Mouse (Mus musculus): ENCODE data around the gene Chrm3. TPM values are rescaled to one million over a fixed set of nuclear protein-coding genes. Genes with fewer than 3 reads are reported as not detected.

The Chrm3 gene
- total and polyA plus RNA-seq, 3 experiments, result 0.47 to 1.2 (median 0.89) TPM

GRCm38 (mm10) chr13:10354885-10355575, 5.6 kb downstream of the Chrm3 start:
- no peak overlapping the region for H3K4me3 ChIP-seq
- TF ChIP-seq POLR2A (IDR thresholded peaks at IDR 0.05; ENCODE audit: insufficient read depth, low read depth, low read length) (no peak), CTCF (IDR thresholded peaks at IDR 0.05) (no peak), EP300 (IDR thresholded peaks at IDR 0.05; ENCODE audit: insufficient read depth, low read depth, low read length) (no peak)
- no peaks in the 10 kb centered on the region for H3K36me3 ChIP-seq (ENCODE audit: control insufficient read depth, insufficient read depth, low read length)
- peak in 1 of 2 experiments; percentile 7 for DNase-seq
- peaks cover 2% of the 10 kb centered on the region for H3K4me1 ChIP-seq (ENCODE audit: control insufficient read depth, insufficient read depth, low read length)
- H3K79me2 ChIP-seq (replicated peaks; ENCODE audit: control insufficient read depth, insufficient read depth, low read length), result no peaks in the 10 kb centered on the region
- H3K27me3 ChIP-seq (ENCODE audit: control insufficient read depth, insufficient read depth, low read length), result peaks cover under 1% of the 10 kb centered on the region
- intact Hi-C loops (cut with DNase I), result no loop called here
- 37% methylated on average over 2 of the region's 2 CpGs for WGBS
- H3K27ac ChIP-seq, result no peak overlapping the region
- no peak overlapping the region for H3K9ac ChIP-seq (ENCODE audit: low read depth, low read length)

DNA sequence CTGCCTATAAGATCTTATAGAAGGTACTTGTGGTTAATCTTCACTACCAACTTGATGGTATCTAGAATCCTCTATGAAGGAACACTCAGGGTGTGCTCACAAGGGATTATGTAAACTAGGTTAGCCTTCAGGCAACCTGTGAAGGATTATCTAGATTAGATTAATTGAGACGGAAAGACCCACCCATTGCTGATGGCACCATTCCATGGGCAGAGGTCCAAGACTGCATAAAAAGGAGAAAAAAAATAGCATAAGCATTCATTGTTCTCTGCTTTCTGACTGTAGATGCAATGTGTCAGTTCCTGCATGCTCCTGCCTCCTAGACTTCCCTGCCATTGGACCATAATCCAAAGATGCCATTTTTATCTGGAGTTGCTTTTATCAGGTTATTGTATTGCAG, 8.5 kb downstream of the Chrm3 start:
- intact Hi-C loops (cut with DNase I), result no loop called here
- TF ChIP-seq POLR2A (IDR thresholded peaks at IDR 0.05; ENCODE audit: insufficient read depth, low read depth, low read length), result no peak
- TF ChIP-seq CTCF (IDR thresholded peaks at IDR 0.05), result no peak
- TF ChIP-seq EP300 (IDR thresholded peaks at IDR 0.05; ENCODE audit: insufficient read depth, low read depth, low read length), result no peak

GRCm38 (mm10) chr13:10344362-10344761, 16.3 kb downstream of the Chrm3 start:
- Histone ChIP-seq H3K36me3 (ENCODE audit: control insufficient read depth, insufficient read depth, low read length) (no peaks in the 10 kb centered on the region), H3K79me2 (replicated peaks; ENCODE audit: control insufficient read depth, insufficient read depth, low read length) (no peaks in the 10 kb centered on the region), H3K27me3 (ENCODE audit: control insufficient read depth, insufficient read depth, low read length) (0 out of 2 replicates have a peak, but pooled peaks cover 1% of the 10 kb centered on the region), H3K4me1 (ENCODE audit: control insufficient read depth, insufficient read depth, low read length) (no peaks in the 10 kb centered on the region), H3K27ac (no peak overlapping the region), H3K9ac (ENCODE audit: low read depth, low read length) (no peak overlapping the region), H3K4me3 (no peak overlapping the region)
- intact Hi-C loops (cut with DNase I), result loop anchor here (2.0 to 10.0 kb wide), 2 partner anchors 270 to 464 kb away; no protein-coding TSS in a partner anchor
- no peak for DNase-seq
- TF ChIP-seq CTCF (IDR thresholded peaks at IDR 0.05) (peak; percentile 63), EP300 (IDR thresholded peaks at IDR 0.05; ENCODE audit: insufficient read depth, low read depth, low read length) (no peak), POLR2A (IDR thresholded peaks at IDR 0.05; ENCODE audit: insufficient read depth, low read depth, low read length) (no peak)
- WGBS, result 52% methylated on average over 5 of the region's 5 CpGs

More for the DNA sequence above, 8.5 kb downstream of the Chrm3 start:
- Histone ChIP-seq H3K27ac (no peak overlapping the region), H3K4me3 (no peak overlapping the region), H3K4me1 (ENCODE audit: control insufficient read depth, insufficient read depth, low read length) (peaks cover 2% of the 10 kb centered on the region), H3K79me2 (replicated peaks; ENCODE audit: control insufficient read depth, insufficient read depth, low read length) (no peaks in the 10 kb centered on the region), H3K9ac (ENCODE audit: low read depth, low read length) (no peak overlapping the region), H3K27me3 (ENCODE audit: control insufficient read depth, insufficient read depth, low read length) (no peaks in the 10 kb centered on the region), H3K36me3 (ENCODE audit: control insufficient read depth, insufficient read depth, low read length) (no peaks in the 10 kb centered on the region)
- no peak for DNase-seq
- 23% methylated on average over 1 of the region's 1 CpGs for WGBS

- Histone ChIP-seq H3K9ac (ENCODE audit: low read depth, low read length) (no peak overlapping the region), H3K4me1 (ENCODE audit: control insufficient read depth, insufficient read depth, low read length) (no peaks in the 10 kb centered on the region), H3K27me3 (ENCODE audit: control insufficient read depth, insufficient read depth, low read length) (no peaks in the 10 kb centered on the region), H3K36me3 (ENCODE audit: control insufficient read depth, insufficient read depth, low read length) (no peaks in the 10 kb centered on the region), H3K27ac (no peak overlapping the region), H3K79me2 (replicated peaks; ENCODE audit: control insufficient read depth, insufficient read depth, low read length) (no peaks in the 10 kb centered on the region), H3K4me3 (no peak overlapping the region)
- intact Hi-C loops (cut with DNase I), result no loop called here
- TF ChIP-seq POLR2A (IDR thresholded peaks at IDR 0.05; ENCODE audit: insufficient read depth, low read depth, low read length), result no peak
- TF ChIP-seq EP300 (IDR thresholded peaks at IDR 0.05; ENCODE audit: insufficient read depth, low read depth, low read length), result no peak
- TF ChIP-seq CTCF (IDR thresholded peaks at IDR 0.05), result no peak
- DNase-seq, result no peak
Observed at GRCm38 (mm10) chr13:10335558-10335957, 25.1 kb downstream of the Chrm3 start.

GRCm38 (mm10) chr13:10332762-10333161, 27.9 kb downstream of the Chrm3 start:
- Histone ChIP-seq H3K36me3 (ENCODE audit: control insufficient read depth, insufficient read depth, low read length) (no peaks in the 10 kb centered on the region), H3K9ac (ENCODE audit: low read depth, low read length) (no peak overlapping the region), H3K27ac (no peak overlapping the region), H3K27me3 (ENCODE audit: control insufficient read depth, insufficient read depth, low read length) (no peaks in the 10 kb centered on the region), H3K4me3 (no peak overlapping the region), H3K4me1 (ENCODE audit: control insufficient read depth, insufficient read depth, low read length) (no peaks in the 10 kb centered on the region), H3K79me2 (replicated peaks; ENCODE audit: control insufficient read depth, insufficient read depth, low read length) (no peaks in the 10 kb centered on the region)
- 77% methylated on average over 4 of the region's 4 CpGs for WGBS
- intact Hi-C loops (cut with DNase I), result no loop called here
- DNase-seq, result no peak
- TF ChIP-seq POLR2A (IDR thresholded peaks at IDR 0.05; ENCODE audit: insufficient read depth, low read depth, low read length) (no peak), EP300 (IDR thresholded peaks at IDR 0.05; ENCODE audit: insufficient read depth, low read depth, low read length) (no peak), CTCF (IDR thresholded peaks at IDR 0.05) (no peak)

GRCm38 (mm10) chr13:10309811-10310210, 50.8 kb downstream of the Chrm3 start:
- no peak for DNase-seq
- TF ChIP-seq CTCF (IDR thresholded peaks at IDR 0.05) (no peak), EP300 (IDR thresholded peaks at IDR 0.05; ENCODE audit: insufficient read depth, low read depth, low read length) (no peak)
- Histone ChIP-seq H3K4me3 (no peak overlapping the region), H3K79me2 (replicated peaks; ENCODE audit: control insufficient read depth, insufficient read depth, low read length) (no peaks in the 10 kb centered on the region), H3K9ac (ENCODE audit: low read depth, low read length) (no peak overlapping the region), H3K36me3 (ENCODE audit: control insufficient read depth, insufficient read depth, low read length) (no peaks in the 10 kb centered on the region), H3K27ac (no peak overlapping the region), H3K27me3 (ENCODE audit: control insufficient read depth, insufficient read depth, low read length) (no peaks in the 10 kb centered on the region), H3K4me1 (ENCODE audit: control insufficient read depth, insufficient read depth, low read length) (no peaks in the 10 kb centered on the region)
- intact Hi-C loops (cut with DNase I), result no loop called here
